Mouse (Mus musculus) urinary bladder, postnatal 14 days (tissue): ENCODE measurements around the gene Dmac2.

Experiments
- DNase-seq: peaks from one replicate; pipeline ENCODE4 v3.0.0; 2021; ENCODE audit warnings: low spot score

The Dmac2 gene

GRCm38 (mm10) chr7:25617376-25618160 is 1.6 kb upstream of the Dmac2 start:
- DNase-seq = no peak

DNA sequence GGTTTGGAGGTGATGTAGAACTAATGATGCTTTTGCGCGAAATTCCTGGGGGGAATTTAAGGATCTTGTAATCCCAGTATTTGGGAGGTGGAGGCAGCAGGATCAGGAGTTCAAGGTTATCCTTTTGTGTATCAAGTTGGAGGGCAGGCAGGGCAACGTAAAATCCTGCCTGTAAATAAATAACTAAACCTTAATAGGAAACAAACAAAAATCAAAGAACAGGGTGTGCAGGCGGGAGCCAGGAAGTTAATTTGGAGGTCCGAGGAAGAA is 443 bp downstream of the Dmac2 start:
- no peak for DNase-seq

DNA sequence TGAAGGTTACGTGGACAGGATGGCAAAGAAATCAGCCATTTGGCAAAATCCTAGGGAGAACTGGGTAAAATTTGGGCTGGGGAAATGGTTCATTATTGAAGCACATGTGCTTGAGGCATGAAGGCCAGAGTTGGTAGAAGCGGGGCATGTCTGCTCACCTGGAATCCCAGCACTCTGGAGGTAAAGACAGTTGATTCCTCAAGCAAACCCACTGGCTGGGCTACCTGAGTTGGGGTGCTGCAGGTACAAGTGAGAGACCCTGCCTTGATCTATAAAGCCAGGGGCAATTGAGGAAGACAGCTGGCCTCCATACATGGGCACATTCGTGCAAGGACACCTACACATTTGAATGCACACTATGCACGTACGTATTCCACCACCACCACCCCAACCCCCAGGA is 887 bp downstream of the Dmac2 start:
- no peak for DNase-seq

DNA sequence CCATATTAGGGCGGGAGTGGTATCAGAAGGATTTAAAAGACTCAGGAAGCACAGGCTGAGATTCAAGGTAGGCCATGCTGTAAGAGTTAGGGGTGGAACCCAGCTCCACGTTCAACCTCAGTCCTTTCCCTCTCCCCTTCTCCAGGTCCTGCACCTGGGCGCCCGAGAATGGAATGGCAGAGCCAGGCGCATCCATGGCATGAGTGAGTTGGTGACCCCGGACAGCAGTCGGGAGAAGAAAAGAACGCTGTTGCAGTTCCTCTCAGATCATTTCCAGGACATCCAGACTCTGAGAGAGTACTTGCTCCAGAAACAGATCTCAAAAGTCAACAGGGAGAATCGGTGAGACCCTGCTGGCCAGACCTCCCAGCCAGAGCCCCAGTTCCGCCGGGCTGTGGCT is 1.5 kb downstream of the Dmac2 start:
- no peak for DNase-seq

DNA sequence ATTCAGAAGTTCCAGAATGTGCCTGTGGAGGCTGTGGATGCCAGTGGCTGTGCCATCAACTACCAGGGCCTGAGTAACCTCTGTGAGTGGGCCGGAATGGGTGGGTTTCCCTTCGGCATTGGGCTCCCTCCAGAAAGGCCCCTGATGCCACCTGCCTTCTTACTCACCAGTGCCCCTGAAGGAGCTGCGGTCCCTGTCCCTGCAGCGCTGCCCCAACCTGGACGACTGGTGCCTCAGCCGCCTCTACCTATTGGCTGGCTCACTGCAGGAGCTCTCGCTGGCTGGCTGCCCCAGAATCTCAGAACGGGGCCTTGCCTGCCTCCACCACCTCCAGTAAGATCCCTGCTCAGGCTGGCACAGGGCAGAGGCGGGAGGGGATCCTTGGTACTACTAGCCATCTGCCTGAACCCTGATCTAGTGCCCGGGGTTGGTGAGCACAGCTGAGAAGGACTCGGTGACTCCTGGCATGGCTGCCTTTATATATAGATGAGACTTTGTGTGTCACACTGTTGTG is 4.7 kb downstream of the Dmac2 start:
- no peak for DNase-seq

DNA sequence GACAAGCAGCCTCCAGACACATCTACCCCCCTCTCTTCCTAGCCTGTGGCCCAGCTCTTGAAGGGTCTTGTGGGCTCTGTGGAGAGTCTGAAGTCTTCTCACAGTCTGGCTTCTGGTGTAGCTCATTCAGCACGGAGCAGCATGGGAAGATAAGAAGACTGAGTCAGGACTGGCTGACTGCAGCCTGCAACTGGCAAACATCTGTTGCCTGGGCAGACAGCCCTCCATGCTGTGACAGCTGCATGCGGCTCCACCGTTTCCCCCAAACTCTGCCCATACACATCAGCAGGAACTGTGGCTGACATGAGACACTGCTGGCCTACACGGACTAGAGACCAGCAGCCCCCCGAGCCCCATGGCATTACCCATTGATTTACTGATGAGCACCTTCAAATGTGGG is 5.6 kb downstream of the Dmac2 start:
- DNase-seq = no peak

- peak; percentile 37 for DNase-seq
Measured at GRCm38 (mm10) chr7:25625594-25626250, 6.5 kb downstream of the Dmac2 start.

DNA sequence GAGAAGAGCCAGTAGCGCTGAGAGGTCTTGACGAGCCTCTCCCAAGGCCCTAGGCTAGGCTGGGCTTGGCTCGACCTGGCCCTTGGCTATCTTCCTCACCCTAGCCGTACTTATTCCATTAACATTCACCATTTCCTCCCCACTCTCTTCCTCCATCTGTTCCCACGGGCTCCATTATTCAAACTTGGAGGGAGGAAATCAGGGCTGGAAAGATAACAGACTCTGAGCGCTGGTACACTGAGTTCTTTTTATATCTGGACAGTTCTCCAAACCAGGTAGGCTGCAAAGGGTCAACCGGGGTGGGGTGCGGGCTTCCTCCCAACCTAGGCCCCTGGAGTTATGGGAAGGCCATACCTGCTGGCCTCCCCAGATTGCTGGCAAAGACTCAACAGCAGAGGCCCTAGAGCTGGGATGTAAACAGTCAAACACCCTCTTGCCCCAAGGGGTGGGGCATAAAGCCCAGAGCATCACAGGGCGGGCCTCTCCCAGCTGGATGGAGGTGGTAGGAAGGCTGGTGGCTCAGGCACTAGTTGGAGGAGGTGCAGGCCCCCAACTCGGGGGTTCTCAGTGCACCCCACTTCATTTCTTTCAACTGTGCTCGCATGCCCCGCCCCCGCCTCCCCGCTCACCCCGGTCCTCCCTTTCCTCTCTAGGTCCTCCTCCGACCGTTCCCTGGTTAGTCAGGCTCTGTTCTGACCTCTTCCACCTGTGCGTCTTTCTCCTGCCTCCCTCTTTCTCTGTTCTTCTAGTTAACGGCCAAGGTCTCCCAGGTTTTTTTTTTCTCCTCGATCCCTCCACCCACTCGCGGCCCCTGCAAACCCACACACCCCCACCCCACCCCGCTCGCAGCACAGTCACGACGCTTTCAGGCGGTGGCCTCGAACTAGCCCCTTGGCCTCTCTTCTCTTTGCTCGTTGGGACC is 7.6 kb downstream of the Dmac2 start, which contains the start of gene B3gnt8:
Gene B3gnt8 (plus strand): TSS at position 146 of the 922 bp plus-strand sequence.
- peak; percentile 71 for DNase-seq

GRCm38 (mm10) chr7:25627431-25628322 is 8.5 kb downstream of the Dmac2 start:
- peak; percentile 89 for DNase-seq

DNA sequence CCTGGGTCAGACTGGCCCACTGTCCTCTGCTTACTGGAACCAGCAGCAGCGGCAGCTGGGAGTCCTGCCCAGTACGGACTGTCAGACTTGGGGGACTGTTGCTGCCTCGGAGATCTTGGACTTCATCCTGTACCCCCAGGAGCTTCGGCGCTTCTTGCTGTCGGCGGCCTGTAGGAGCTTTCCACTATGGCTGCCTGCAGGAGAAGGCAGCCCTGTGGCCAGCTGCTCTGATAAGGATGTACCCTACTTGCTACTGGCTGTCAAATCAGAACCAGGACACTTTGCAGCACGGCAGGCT is 9.1 kb downstream of the Dmac2 start:
- no peak for DNase-seq

DNA sequence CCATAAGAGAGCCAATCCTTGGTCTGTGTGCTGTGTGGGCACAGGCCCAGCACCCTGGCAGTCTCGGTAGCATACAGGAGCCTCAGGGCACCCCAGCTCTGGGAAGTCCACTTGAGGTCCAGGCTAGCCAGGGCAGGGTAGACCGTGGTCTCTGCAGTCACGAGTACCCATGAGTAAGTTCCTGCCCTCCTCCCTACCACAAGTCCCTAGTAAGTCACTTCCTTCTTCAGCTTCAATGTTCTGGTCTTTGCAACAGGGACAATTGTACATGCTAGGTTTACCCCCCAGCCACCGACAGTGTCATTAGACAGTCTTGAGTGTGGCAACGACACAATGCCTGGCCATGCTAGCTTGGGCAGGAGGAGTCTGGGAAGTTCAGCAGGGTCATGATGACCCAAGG is 13.5 kb downstream of the Dmac2 start:
- no peak for DNase-seq

GRCm38 (mm10) chr7:25636373-25636772 is 17.2 kb downstream of the Dmac2 start:
- no peak for DNase-seq

DNA sequence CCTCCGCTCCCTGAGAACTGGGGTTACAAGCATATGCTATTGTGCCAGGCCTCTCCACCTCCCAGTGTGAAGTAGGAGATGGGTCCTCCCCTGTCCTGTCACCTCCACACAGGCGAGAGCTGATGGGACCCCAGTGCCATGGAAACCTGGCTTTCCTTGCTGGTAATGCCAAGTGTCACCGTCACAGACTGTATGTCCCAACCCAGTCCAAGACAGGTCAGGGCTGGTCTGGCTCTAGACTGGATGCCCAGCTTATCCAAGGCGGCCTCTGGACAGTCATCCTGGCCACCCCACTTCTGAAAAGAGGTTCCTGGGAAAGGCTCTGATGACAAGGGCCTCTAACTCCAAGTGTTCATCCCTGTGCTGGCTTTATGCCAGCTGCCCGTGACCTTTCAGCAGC is 17.9 kb downstream of the Dmac2 start:
- DNase-seq = no peak

DNA sequence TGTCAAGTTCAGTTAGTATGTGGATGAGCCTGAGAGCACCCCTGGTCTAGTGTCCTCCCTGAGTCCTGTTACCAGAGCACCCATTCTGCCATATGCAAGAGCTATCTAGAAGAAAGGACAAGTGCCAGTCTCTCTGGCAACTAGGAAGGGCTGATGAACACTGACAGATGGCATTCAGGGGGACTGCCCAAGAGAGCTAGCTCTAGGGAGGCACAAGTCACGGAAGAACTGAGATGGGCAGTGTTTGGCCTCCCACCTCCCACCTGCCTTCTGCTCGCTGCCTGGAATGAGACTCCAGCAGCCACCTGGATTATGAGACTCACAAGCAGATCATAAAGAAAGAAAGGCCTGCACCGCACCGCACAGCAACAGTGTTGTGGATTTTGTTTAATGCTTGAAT is 20.5 kb downstream of the Dmac2 start:
- DNase-seq = no peak

GRCm38 (mm10) chr7:25644136-25644535 is 24.9 kb downstream of the Dmac2 start:
- no peak for DNase-seq

DNA sequence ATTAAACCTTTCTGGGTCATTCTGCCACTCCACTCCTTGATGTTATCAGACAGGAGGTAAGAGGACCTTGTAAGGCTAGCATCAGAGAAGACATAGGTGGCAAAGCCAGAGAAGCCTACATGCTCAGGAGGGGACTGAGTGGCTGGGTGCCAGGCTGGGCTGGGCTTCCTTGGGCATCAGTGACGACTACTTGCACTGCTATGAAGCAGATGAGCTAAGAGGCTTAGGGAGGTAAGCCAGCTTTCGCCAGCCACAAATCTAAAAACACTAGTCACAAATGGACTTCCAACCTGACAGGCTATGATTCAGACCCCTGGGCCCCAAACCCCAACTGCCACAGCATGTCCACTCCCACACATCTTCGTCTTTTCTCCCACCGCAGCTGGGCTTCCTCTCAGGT is 25.4 kb downstream of the Dmac2 start:
- DNase-seq = no peak

DNA sequence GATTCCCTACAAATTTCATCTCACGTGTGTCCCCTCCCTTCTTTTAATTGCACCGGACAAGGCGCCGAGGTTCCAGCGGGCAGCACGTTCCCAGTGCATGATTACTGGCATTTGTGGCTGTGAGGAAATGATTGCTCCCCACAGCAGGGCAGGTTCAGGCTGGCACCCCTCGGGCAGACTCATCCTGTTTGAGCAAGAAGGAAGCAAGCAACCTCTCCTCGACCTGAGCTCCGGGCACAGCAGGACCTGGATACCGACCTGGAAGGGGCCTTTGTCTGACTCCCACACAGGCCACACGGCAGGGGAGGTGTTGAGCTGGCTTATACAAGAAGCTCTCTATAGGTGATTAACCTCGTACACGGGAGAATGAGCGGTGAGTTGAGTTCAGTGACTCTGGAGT is 25.9 kb downstream of the Dmac2 start:
- peak; percentile 59 for DNase-seq

DNA sequence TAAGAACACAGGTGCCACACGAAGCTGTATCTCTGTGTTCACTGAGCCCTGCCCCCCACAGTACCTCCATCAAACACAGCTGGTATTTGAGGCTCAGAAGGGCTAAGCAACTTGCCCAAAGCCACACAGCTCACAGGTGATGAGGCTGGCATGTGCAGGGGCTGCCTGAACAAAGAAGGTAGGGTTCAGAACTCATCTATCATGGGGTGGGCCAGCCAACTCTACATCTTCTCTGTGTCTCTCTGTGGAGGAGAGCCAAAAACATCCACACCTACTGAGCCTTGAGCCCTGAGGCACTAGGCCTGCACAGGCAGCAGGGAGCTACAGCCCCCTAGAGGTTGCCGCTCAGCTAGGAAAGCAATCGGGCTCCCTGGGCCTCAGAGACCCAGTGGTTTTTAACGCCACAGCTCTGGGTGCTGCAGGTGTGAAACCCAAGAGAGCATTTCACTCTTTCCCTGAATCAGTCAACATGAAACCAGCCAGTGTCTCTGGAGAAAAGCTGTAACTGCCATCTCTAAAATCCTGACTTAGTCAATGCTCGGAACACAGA is 28.4 kb downstream of the Dmac2 start:
- no peak for DNase-seq

DNA sequence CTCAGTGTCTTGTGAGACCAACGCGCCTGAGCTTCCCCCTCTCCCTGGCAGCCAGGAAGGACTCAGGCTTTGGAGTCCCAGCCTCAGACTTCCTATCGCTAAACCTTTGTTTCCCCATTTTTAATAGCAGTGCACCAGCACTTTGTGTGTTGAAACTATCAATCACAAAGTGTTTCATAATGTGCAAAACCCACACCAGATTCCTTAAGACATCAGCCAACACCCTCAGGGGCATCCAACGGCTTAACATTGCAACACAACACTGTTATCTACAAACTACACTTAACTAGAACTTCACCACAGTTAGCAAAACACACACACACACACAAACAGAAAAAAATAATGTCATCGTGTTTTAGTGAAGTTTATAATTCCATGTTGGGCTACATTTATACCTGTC is 30.6 kb downstream of the Dmac2 start:
- no peak for DNase-seq

DNA sequence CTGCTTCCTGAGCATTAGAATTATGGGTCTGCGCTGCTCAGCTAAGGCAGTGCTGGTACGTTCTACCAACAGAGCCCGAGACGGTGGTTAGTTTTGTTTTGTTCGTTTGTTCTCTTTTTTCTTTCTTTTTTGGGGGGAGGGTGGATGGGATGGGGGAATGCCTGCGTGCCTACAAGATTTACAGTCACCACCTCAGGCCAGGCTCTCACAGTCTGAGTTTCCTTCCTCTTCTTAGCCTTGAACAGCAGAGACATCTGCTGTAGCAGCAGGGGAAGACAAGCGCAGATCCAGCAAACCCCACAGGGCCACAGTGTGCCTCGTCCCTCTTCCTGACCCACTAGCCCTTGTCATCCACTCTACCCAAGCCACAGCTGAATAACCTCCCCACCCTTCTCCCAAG is 32.1 kb downstream of the Dmac2 start:
- no peak for DNase-seq

- DNase-seq = no peak
Measured at GRCm38 (mm10) chr7:25652244-25652759, 33.1 kb downstream of the Dmac2 start.
